Mouse (Mus musculus): ENCODE results near the gene Arpc1b. TPM values are rescaled to one million over a fixed set of nuclear protein-coding genes. Genes with fewer than 3 reads are reported as not detected.

Arpc1b gene
- total RNA-seq, 1 experiment from 2014 or later = 205 TPM

- peak; percentile 32 for DNase-seq
These were observed 51.2 kb downstream of the Arpc1b start for GRCm38 (mm10) chr5:145165184-145165583.

GRCm38 (mm10) chr5:145166536-145167305 is 52.7 kb downstream of the Arpc1b start, which contains the start of the genes Ptcd1 and Cpsf4:
TSS of gene Ptcd1 (minus strand) at chr5:145167108.
TSS of gene Cpsf4 (plus strand) at chr5:145167213.
- DNase-seq = peak; percentile 99

DNA sequence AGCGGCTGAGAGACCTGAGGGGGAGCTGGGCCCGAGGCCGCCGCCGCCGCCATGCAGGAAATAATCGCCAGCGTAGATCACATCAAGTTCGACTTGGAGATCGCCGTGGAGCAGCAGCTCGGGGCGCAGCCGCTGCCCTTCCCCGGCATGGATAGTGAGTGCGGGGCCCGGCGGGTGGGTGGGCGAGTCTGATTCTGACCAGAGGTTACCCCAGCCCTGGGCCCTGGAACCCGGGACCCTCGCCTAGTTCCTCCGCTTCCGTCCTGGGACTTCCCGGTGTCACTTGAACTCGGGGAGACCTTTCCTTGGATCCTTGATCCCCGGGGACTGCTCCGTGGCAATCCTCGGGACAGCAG is 53.3 kb downstream of the Arpc1b start:
- DNase-seq = no peak

DNA sequence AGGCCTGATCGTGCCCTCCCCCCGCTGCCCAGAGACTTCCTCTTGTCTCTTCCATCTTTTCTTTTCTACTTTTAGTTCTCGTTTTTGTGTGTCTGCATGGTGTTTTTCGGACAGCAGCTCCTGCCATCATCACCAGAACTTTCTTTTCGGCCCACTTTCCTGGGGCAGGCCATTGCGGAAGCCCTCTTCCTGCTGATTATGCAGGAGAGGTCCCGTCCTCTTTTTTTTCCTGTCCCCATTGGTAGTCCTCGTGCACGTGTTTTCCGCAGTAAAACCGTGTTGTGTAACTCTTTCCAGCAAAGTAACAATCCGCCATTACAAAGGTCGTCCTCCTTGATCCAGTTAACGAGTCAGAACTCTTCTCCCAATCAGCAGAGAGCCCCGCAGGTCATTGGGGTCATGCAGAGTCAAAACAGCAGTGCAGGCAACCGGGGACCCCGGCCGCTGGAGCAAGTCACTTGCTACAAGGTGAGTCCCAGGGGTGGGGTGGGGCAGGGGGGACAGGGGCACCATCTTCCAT is 64.5 kb downstream of the Arpc1b start:
- no peak for DNase-seq

Other genes starting within 250 kb of the Arpc1b start
- gene Smurf1, start 148.4 kb upstream of the Arpc1b start, total RNA-seq (2021) = 17.2 and 19.4 TPM in 2 replicates
- not detected in 2 replicates for gene Gm4871, start 81.5 kb upstream of the Arpc1b start, total RNA-seq (2021)
- gene 1700018F24Rik, start 71.2 kb upstream of the Arpc1b start, total RNA-seq (2021) = not detected in 2 replicates
- gene Arpc1a, start 30.4 kb upstream of the Arpc1b start, total RNA-seq (2021) = 101 and 105 TPM in 2 replicates
- gene Kpna7, start 30.2 kb upstream of the Arpc1b start, total RNA-seq (2021) = not detected in 2 replicates
- 101 and 108 TPM in 2 replicates for gene Pdap1, start 26.0 kb downstream of the Arpc1b start, total RNA-seq (2021)
- gene Bud31, start 26.1 kb downstream of the Arpc1b start, total RNA-seq (2021) = 106 and 112 TPM in 2 replicates
- gene Ptcd1, start 52.9 kb downstream of the Arpc1b start, total RNA-seq (2021) = 27.0 and 28.3 TPM in 2 replicates
- 21.2 and 23.2 TPM in 2 replicates for gene Cpsf4, start 53.0 kb downstream of the Arpc1b start, total RNA-seq (2021)
- 774 and 783 TPM in 2 replicates for gene Atp5j2, start 77.8 kb downstream of the Arpc1b start, total RNA-seq (2021)
- gene Zkscan14, start 87.7 kb downstream of the Arpc1b start, total RNA-seq (2021) = 8.3 and 10.5 TPM in 2 replicates
- 12.2 and 14.3 TPM in 2 replicates for gene Zkscan5, start 90.3 kb downstream of the Arpc1b start, total RNA-seq (2021)
- 46.6 and 49.8 TPM in 2 replicates for gene Zfp655, start 117.5 kb downstream of the Arpc1b start, total RNA-seq (2021)
- gene Zscan25, start 166.3 kb downstream of the Arpc1b start, total RNA-seq (2021) = 14.6 and 17.0 TPM in 2 replicates
- not detected in 2 replicates for gene Cyp3a57, start 231.1 kb downstream of the Arpc1b start, total RNA-seq (2021)